Mouse (Mus musculus) liver, adult 2 months (tissue): ENCODE measurements around the gene Bsph2. TPM values are rescaled to one million over a fixed set of nuclear protein-coding genes. Genes with fewer than 3 reads are reported as not detected.

Experiments
- DNase-seq: peaks from one replicate; pipeline ENCODE4 v3.0.0-alpha.2; 2011; ENCODE audit warnings: low read depth, low spot score; ENCODE audit errors: extremely low read depth
- H3K27ac ChIP-seq: fragments of 200-500 bp; replicated peaks from 2 replicates; pipeline ENCODE4 v1.5.1; 2012; ENCODE audit warnings: low read depth, mild to moderate bottlenecking, control low read depth, inconsistent platforms, low read length; ENCODE audit not compliant: insufficient read depth
- H3K27me3 ChIP-seq: fragments of 200-500 bp; 2 replicates; pipeline ENCODE4 v1.6.1; 2012; ENCODE audit warnings: mild to moderate bottlenecking, moderate library complexity, low read length, inconsistent platforms; ENCODE audit not compliant: control insufficient read depth, insufficient read depth
- H3K36me3 ChIP-seq: fragments of 200-500 bp; 2 replicates; pipeline ENCODE4 v1.6.1; 2012; ENCODE audit warnings: low read length, inconsistent platforms; ENCODE audit not compliant: control insufficient read depth, insufficient read depth
- H3K4me1 ChIP-seq: fragments of 200-500 bp; 2 replicates; pipeline ENCODE4 v1.6.1; 2011; ENCODE audit warnings: low read length; ENCODE audit not compliant: control insufficient read depth, insufficient read depth
- H3K4me3 ChIP-seq: fragments of 200-500 bp; 2 replicates; pipeline ENCODE4 v1.5.1; 2011; ENCODE audit warnings: low read depth, mild to moderate bottlenecking, control low read depth, low read length, moderate library complexity; ENCODE audit not compliant: insufficient read depth
- H3K79me2 ChIP-seq: fragments of 200-500 bp; 2 replicates; pipeline ENCODE4 v1.6.1; 2012; ENCODE audit warnings: inconsistent platforms, mild to moderate bottlenecking, low read length, moderate library complexity; ENCODE audit not compliant: control insufficient read depth, insufficient read depth
- H3K9ac ChIP-seq: fragments of 200-500 bp; 2 replicates; pipeline ENCODE4 v1.6.1; 2012; ENCODE audit warnings: low read depth, mild to moderate bottlenecking, control low read depth, inconsistent platforms, low read length
- CTCF ChIP-seq: fragments of 200-500 bp; IDR thresholded peaks from 2 replicates; pipeline ENCODE4 v1.5.1; 2011; ENCODE audit warnings: low read depth, low read length, control low read depth
- POLR2A ChIP-seq: fragments of 200-500 bp; IDR thresholded peaks from 2 replicates; pipeline ENCODE4 v1.6.1; 2011; ENCODE audit warnings: low read length, control low read depth; ENCODE audit not compliant: insufficient read depth; ENCODE audit errors: extremely low read depth
- WGBS: fragments of 180-500 bp; shearing (Covaris S2); methylation state at CpG from one replicate; pipeline ENCODE4 v1.1.7; 2018; 5-methylcytosine and 5-hydroxymethylcytosine counted together
- polyA plus RNA-seq: library from polyadenylated mRNA; depleted of rRNA; stranded (reverse); fragments of >200 nt; gene quantifications from 2 replicates; pipeline ENCODE4 v1.2.3, GENCODE M21; 2012; rRNA removed
- total RNA-seq: library from RNA; depleted of rRNA; stranded (reverse); fragments of >200 nt; gene quantifications from 2 replicates; pipeline ENCODE4 v1.2.3, GENCODE M21; 2014; rRNA removed

Bsph2 gene
- not detected in 2 replicates for total RNA-seq
- polyA plus RNA-seq, result not detected in 2 replicates

- Histone ChIP-seq H3K36me3 (no peaks in the 10 kb centered on the region), H3K9ac (no peak within 1 kb of the TSS), H3K27ac (no peak within 1 kb of the TSS), H3K4me3 (no peak within 1 kb of the TSS), H3K4me1 (no peaks in the 10 kb centered on the region), H3K79me2 (no peaks in the 10 kb centered on the region), H3K27me3 (0 out of 2 replicates have a peak, but pooled peaks cover 2% of the 10 kb centered on the region)
- no peak for DNase-seq
- TF ChIP-seq POLR2A (no peak), CTCF (no peak)
Measured at GRCm38 (mm10) chr7:13570967-13571366, at the start of gene Bsph2. Bsph2 (minus strand) TSS chr7:13571067.

- WGBS, result 40% methylated on average over 1 of the region's 1 CpGs
- Histone ChIP-seq H3K4me1 (no peaks in the 10 kb centered on the region), H3K9ac (no peak overlapping the region), H3K36me3 (no peaks in the 10 kb centered on the region), H3K79me2 (no peaks in the 10 kb centered on the region), H3K27me3 (no peaks in the 10 kb centered on the region), H3K4me3 (no peak overlapping the region), H3K27ac (no peak overlapping the region)
- TF ChIP-seq CTCF (peak; percentile 33; the same call in 1 of the 2 replicates), POLR2A (no peak)
- peak; percentile 35 for DNase-seq
Measured at GRCm38 (mm10) chr7:13511539-13511938, 59.3 kb downstream of the Bsph2 start.

Other genes starting within 250 kb of the Bsph2 start
- 0.09 TPM in 1 of 2 replicates, not detected in the other for gene Pla2g4c, start 246.4 kb downstream of the Bsph2 start, total RNA-seq
- 0.05 TPM in 1 of 2 replicates, not detected in the other for gene Pla2g4c, start 246.4 kb downstream of the Bsph2 start, polyA plus RNA-seq
- not detected in 2 replicates for gene Cabp5, start 172.9 kb downstream of the Bsph2 start, total RNA-seq
- not detected in 2 replicates for gene Cabp5, start 172.9 kb downstream of the Bsph2 start, polyA plus RNA-seq
- not detected in 2 replicates for gene Bsph1, start 120.2 kb downstream of the Bsph2 start, total RNA-seq
- gene Bsph1, start 120.2 kb downstream of the Bsph2 start, polyA plus RNA-seq, result not detected in 2 replicates
- gene Sult2a5, start 52.9 kb upstream of the Bsph2 start, total RNA-seq, result 7.1 and 27.8 TPM in 2 replicates
- gene Sult2a5, start 52.9 kb upstream of the Bsph2 start, polyA plus RNA-seq, result 1.4 and 4.1 TPM in 2 replicates
- 54.4 and 255 TPM in 2 replicates for gene Sult2a2, start 162.4 kb upstream of the Bsph2 start, total RNA-seq
- 35.5 and 160 TPM in 2 replicates for gene Sult2a2, start 162.4 kb upstream of the Bsph2 start, polyA plus RNA-seq